Mouse (Mus musculus): Measurements from ENCODE around the gene Catsper3. TPM values are rescaled to one million over a fixed set of nuclear protein-coding genes. Genes with fewer than 3 reads are reported as not detected.

The Catsper3 gene
- polyA plus RNA-seq (2016; fragmentation: Nextera tagmentation; extraction: Ambion mirVana), result not detected in 2 replicates

DNA sequence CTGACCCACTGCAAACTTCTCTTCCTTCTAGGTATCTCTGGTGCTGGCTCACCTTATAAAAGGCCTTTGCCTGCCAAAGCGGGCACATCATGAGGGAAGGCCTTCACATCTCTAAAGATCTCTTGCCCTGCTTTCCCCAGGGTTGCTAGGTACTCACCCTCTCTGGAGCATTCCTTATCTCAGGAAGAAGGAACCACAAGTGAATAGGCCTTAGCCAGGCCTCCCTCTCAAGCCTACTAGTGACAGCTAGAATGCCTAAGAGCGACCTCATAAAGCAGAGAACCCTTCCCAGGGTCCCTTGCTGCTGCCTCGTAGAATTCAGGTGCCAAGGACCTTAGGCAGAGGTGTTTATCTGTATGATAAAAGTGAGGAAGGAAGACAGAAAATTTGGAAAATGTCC, at the start of gene Catsper3:
TSS of gene Catsper3 (plus strand) at position 301 of the 400 bp plus-strand sequence.
- H3K36me3 ChIP-seq, result no peaks in the 10 kb centered on the region
- no peak within 1 kb of the TSS for H3K4me3 ChIP-seq
- no peak for ATAC-seq (ENCODE audit: low FRiP score)
- no peak within 1 kb of the TSS for H3K4me2 ChIP-seq (replicated peaks)
- no peak within 1 kb of the TSS for H3K27ac ChIP-seq
- no peaks in the 10 kb centered on the region for H3K9me3 ChIP-seq (replicated peaks)
- no peak within 1 kb of the TSS for H3K9ac ChIP-seq
- no peaks in the 10 kb centered on the region for H3K27me3 ChIP-seq
- no peaks in the 10 kb centered on the region for H3K4me1 ChIP-seq
- WGBS, result 90% methylated on average over 3 of the region's 3 CpGs

DNA sequence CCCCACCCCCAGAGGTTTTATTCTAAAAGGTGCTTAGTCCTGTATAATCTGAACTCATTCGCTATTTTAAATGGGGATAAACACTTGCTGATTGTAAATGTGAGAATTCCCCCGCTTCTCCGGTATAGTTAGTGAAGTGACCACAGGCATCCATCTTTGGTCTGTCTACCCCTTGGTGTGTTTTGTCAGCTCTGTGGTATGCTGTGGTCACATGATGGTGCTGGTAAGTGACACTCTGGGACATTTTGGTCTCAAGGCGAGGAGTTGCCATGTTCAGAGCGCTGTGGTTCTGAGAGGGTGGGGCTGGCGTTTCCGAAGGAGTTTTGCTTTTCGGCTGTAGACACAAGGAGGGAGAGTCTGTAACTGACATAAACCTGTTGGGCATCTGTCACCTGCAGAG, 46.5 kb upstream of the Catsper3 start:
- ATAC-seq (ENCODE audit: low FRiP score), result no peak
- H3K9ac ChIP-seq, result no peak overlapping the region
- H3K36me3 ChIP-seq, result no peaks in the 10 kb centered on the region
- no peak overlapping the region for H3K4me2 ChIP-seq (replicated peaks)
- no peaks in the 10 kb centered on the region for H3K9me3 ChIP-seq (replicated peaks)
- H3K27ac ChIP-seq, result no peak overlapping the region
- no peaks in the 10 kb centered on the region for H3K4me1 ChIP-seq
- H3K4me3 ChIP-seq, result no peak overlapping the region
- no peaks in the 10 kb centered on the region for H3K27me3 ChIP-seq
- WGBS, result 92% methylated on average over 8 of the region's 8 CpGs

DNA sequence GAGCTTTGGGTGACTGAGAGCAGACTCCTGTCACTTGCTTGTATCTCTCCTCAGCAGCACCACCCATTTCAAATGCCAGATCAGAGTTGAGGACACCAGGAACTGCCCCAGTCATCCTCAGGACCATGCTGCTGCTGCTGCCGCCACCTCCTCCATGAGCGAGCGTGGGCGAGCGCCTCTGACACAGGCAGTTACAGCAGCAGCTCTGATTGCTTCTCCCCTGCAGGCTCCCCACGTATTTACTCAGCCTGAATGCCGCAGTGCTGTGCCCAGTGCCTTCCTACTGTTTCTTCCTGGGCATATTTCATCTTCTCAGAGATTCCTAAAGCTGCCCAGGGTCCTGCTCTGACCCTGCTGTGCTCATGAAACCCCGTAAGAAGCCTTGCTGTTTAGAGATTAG, 42.1 kb upstream of the Catsper3 start:
- 70% methylated on average over 8 of the region's 8 CpGs for WGBS
- H3K4me3 ChIP-seq, result no peak overlapping the region
- H3K27ac ChIP-seq, result no peak overlapping the region
- H3K4me1 ChIP-seq, result no peaks in the 10 kb centered on the region
- no peak for ATAC-seq (ENCODE audit: low FRiP score)
- H3K4me2 ChIP-seq (replicated peaks), result no peak overlapping the region
- no peaks in the 10 kb centered on the region for H3K36me3 ChIP-seq
- H3K27me3 ChIP-seq, result no peaks in the 10 kb centered on the region
- H3K9ac ChIP-seq, result no peak overlapping the region
- no peaks in the 10 kb centered on the region for H3K9me3 ChIP-seq (replicated peaks)

DNA sequence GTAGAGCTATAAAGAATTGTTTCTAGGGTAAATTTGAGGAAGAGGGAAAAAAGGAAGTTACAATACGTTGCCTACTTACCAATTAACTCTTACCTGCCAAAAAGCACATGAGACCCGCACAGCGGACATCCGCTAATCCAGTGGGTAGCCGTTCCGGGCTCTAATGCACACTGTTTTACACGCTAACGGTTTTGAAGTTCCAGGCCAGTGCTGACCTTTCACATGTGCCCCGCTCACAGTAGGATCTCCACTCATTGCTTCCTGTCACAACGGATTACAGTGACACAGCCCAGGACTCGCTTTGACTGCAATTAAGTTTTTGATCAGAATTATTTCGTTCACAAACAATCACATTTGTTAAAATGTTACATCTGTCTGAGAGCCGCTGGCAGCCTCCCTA, 30.0 kb upstream of the Catsper3 start:
- ATAC-seq (ENCODE audit: low FRiP score), result no peak
- Histone ChIP-seq H3K27me3 (no peaks in the 10 kb centered on the region; the same call in 1 of the 2 replicates), H3K4me2 (replicated peaks) (no peak overlapping the region), H3K4me3 (no peak overlapping the region), H3K36me3 (no peaks in the 10 kb centered on the region), H3K4me1 (peaks cover 14% of the 10 kb centered on the region; the same call in 1 of the 2 replicates), H3K9me3 (replicated peaks) (no peaks in the 10 kb centered on the region), H3K27ac (no peak overlapping the region), H3K9ac (no peak overlapping the region)
- 73% methylated on average over 13 of the region's 13 CpGs for WGBS

DNA sequence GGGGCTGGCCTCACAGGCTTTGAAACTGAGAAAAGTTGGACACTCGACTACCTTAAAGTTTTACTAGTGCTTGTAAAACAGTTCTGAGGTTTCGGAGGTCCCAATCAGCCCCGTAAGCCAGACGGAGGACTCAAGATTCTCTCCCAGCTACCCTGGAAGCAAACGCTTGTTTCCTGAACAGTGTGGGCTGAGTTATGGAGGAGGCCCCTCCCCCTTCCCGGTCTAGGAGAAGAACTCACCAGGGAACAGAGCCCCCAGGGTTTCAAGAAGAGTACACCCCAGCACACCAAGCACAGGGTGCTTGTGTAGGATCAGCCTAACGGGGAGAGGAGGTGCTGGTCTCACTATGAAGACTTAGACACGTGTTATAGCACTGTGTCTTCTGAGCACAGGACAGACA, 27.6 kb upstream of the Catsper3 start:
- no peak for ATAC-seq (ENCODE audit: low FRiP score)
- no peak overlapping the region for H3K9ac ChIP-seq
- no peak overlapping the region for H3K27ac ChIP-seq
- no peaks in the 10 kb centered on the region for H3K36me3 ChIP-seq
- peaks cover 15% of the 10 kb centered on the region; the same call in 1 of the 2 replicates for H3K4me1 ChIP-seq
- H3K4me3 ChIP-seq, result no peak overlapping the region
- no peaks in the 10 kb centered on the region; the same call in 1 of the 2 replicates for H3K27me3 ChIP-seq
- H3K4me2 ChIP-seq (replicated peaks), result no peak overlapping the region
- H3K9me3 ChIP-seq (replicated peaks), result no peaks in the 10 kb centered on the region
- 52% methylated on average over 8 of the region's 8 CpGs for WGBS

DNA sequence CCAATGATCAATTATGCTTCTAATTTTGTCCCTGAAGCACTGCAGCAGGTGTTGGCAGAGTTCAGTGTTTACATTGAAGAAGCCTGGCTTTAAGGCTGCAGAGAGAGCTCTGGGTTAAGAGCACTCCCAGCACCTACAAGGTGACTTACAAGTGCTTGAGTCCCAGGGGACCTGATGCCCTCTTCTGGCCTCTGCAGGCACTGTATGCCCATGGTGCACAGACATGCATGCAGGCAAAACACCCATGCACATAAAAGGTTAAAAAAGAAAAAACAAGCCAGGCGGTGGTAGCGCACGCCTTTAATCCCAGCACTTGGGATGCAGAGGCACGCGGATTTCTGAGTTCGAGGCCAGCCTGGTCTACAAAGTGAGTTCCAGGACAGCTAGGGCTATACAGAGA, 26.7 kb upstream of the Catsper3 start:
- Histone ChIP-seq H3K36me3 (no peaks in the 10 kb centered on the region), H3K9me3 (replicated peaks) (no peaks in the 10 kb centered on the region), H3K4me2 (replicated peaks) (no peak overlapping the region), H3K4me3 (no peak overlapping the region), H3K27ac (no peak overlapping the region), H3K9ac (no peak overlapping the region), H3K27me3 (no peaks in the 10 kb centered on the region; the same call in 1 of the 2 replicates), H3K4me1 (peaks cover 15% of the 10 kb centered on the region; the same call in 1 of the 2 replicates)
- ATAC-seq (ENCODE audit: low FRiP score), result no peak
- 79% methylated on average over 6 of the region's 6 CpGs for WGBS

DNA sequence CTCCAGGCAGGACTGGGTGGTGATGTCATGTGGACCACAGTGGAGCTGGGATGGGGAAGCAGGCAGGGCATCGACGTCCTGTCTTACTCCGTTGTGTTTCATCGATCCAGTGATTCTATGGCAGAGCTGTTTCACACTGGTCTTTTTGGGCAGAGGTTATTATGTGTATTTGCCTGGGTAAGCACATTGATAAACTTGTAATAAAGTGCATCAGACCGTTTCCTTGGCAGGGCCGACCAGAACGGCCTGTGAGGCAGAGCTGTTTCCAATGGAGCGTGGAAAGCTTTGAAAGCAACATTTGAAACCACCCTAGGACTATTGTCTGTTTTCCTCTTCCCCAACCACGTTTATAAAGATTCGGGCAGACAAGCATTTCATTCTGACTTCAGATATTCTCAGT, 23.8 kb upstream of the Catsper3 start:
- no peaks in the 10 kb centered on the region for H3K27me3 ChIP-seq
- ATAC-seq (ENCODE audit: low FRiP score), result no peak
- WGBS, result 47% methylated on average over 10 of the region's 10 CpGs
- H3K4me3 ChIP-seq, result no peak overlapping the region
- H3K36me3 ChIP-seq, result no peaks in the 10 kb centered on the region
- no peaks in the 10 kb centered on the region for H3K9me3 ChIP-seq (replicated peaks)
- H3K27ac ChIP-seq, result no peak overlapping the region
- H3K4me1 ChIP-seq, result peaks cover 15% of the 10 kb centered on the region; the same call in 1 of the 2 replicates
- H3K9ac ChIP-seq, result no peak overlapping the region
- H3K4me2 ChIP-seq (replicated peaks), result no peak overlapping the region

DNA sequence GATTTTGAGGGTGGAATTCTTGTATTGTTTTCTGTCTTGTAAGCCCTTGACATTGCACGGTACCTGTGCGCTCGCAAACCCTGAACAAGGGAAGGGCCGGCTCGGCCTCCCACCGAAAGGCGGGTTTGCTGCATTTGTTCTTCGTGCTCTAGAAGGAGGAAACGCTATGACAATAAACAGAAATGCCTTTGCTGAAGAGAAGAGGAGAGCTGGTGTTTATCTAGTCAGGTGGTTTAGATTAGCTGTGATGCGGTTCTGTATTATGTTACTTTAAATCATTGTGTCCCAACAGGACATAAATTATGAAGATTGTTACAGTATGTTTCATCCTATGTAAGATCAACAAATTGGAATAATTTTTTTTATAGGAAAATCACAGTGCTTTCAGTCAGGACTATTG, 22.9 kb upstream of the Catsper3 start:
- Histone ChIP-seq H3K27ac (no peak overlapping the region), H3K4me1 (peaks cover 14% of the 10 kb centered on the region; the same call in 1 of the 2 replicates), H3K27me3 (no peaks in the 10 kb centered on the region), H3K4me2 (replicated peaks) (no peak overlapping the region), H3K36me3 (no peaks in the 10 kb centered on the region), H3K4me3 (no peak overlapping the region), H3K9ac (no peak overlapping the region), H3K9me3 (replicated peaks) (no peaks in the 10 kb centered on the region)
- 83% methylated on average over 10 of the region's 10 CpGs for WGBS
- ATAC-seq (ENCODE audit: low FRiP score), result no peak

DNA sequence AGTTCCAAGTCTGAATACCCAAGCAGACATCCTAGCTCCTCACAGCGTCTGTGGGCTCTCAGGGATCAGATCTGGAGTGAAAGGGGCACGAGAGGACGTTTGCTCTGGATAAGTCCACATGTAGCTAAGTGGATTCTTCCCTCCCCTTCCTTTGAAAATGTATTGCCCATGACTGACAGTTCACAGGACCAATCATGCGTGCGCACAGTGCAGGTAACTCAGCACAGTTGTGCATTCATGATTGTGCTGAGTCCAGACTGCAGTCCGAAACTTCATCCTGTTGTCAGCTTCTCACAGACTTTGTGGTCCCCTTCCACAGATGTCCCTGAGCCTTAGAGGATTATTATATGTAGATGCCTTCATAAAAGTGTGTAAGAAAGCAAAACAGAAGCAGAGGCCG, 10.0 kb upstream of the Catsper3 start:
- 87% methylated on average over 7 of the region's 7 CpGs for WGBS
- H3K9ac ChIP-seq, result no peak overlapping the region
- H3K4me3 ChIP-seq, result no peak overlapping the region
- ATAC-seq (ENCODE audit: low FRiP score), result no peak
- no peaks in the 10 kb centered on the region for H3K27me3 ChIP-seq
- H3K36me3 ChIP-seq, result no peaks in the 10 kb centered on the region
- no peak overlapping the region for H3K27ac ChIP-seq
- no peak overlapping the region for H3K4me2 ChIP-seq (replicated peaks)
- H3K4me1 ChIP-seq, result no peaks in the 10 kb centered on the region; the same call in 1 of the 2 replicates
- H3K9me3 ChIP-seq (replicated peaks), result no peaks in the 10 kb centered on the region

DNA sequence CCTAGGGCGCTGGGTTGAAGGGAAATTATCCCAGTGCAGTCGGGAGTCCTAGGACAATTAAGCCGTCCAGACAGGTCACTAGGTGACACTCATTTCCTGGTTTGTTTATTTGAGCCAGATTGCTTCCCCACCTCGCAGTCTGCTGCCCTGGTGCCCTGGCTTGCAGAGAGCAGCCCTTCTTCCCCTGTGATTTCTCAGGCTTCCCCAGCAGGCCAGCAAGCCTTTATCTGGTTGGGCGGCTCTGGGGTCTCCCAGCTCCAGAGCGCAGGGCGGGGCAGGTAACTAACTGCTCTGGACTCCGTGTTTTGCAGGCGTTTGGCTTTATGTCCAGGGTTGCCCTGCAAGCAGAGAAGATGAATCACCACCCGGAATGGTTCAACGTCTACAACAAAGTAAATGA, 9.3 kb upstream of the Catsper3 start:
- Histone ChIP-seq H3K27ac (no peak overlapping the region), H3K4me2 (replicated peaks) (no peak overlapping the region), H3K4me3 (no peak overlapping the region), H3K4me1 (no peaks in the 10 kb centered on the region; the same call in 1 of the 2 replicates), H3K9ac (no peak overlapping the region), H3K36me3 (no peaks in the 10 kb centered on the region), H3K27me3 (no peaks in the 10 kb centered on the region), H3K9me3 (replicated peaks) (no peaks in the 10 kb centered on the region)
- 69% methylated on average over 11 of the region's 11 CpGs for WGBS
- ATAC-seq (ENCODE audit: low FRiP score), result no peak

DNA sequence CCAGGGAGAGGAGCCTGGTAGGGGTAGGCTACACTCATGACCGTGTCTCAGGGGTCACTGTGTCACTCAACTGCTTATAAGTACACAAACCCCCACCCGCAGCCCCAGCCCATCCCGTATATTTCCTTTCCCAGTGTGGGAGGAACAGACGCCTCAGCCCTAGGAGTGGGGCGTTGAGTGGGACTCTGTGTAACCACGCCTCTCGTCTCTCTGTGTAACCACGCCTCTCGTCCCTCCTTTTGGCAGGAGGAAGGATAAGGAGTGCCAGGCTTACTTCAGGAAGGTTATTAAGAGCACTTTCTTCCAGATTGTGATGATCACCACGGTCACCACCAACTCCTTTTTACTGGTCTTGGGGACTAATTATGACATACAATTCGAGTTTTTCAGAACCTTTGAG, 1.8 kb downstream of the Catsper3 start:
- Histone ChIP-seq H3K9ac (no peak overlapping the region), H3K27ac (no peak overlapping the region), H3K4me2 (replicated peaks) (no peak overlapping the region), H3K4me3 (no peak overlapping the region), H3K9me3 (replicated peaks) (no peaks in the 10 kb centered on the region), H3K36me3 (no peaks in the 10 kb centered on the region), H3K27me3 (no peaks in the 10 kb centered on the region), H3K4me1 (no peaks in the 10 kb centered on the region)
- 81% methylated on average over 11 of the region's 11 CpGs for WGBS
- ATAC-seq (ENCODE audit: low FRiP score), result no peak

DNA sequence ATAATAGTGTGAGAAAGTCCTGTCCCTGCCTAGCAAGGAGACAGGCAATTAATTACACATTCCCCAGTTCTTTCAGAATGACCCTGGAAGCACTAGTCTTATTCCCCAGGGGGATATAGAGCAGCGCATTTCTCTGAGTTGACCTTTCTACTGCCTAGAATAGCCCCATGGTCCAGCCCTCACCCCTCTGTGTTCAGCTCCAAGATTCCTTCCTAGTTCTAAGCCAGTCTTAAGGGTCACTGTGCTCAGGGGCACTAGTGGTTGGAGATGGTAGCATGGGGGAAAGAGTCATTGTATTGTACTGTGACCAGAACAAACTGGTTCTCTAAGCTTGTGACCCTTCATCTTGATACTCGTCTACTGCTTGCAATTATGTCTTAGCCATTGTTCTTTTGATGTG, 16.9 kb downstream of the Catsper3 start:
- Histone ChIP-seq H3K27me3 (no peaks in the 10 kb centered on the region), H3K27ac (no peak overlapping the region), H3K36me3 (no peaks in the 10 kb centered on the region), H3K4me1 (no peaks in the 10 kb centered on the region), H3K4me3 (no peak overlapping the region), H3K9me3 (replicated peaks) (no peaks in the 10 kb centered on the region), H3K4me2 (replicated peaks) (no peak overlapping the region), H3K9ac (no peak overlapping the region)
- no peak for ATAC-seq (ENCODE audit: low FRiP score)
- WGBS, result 47% methylated on average over 2 of the region's 2 CpGs

DNA sequence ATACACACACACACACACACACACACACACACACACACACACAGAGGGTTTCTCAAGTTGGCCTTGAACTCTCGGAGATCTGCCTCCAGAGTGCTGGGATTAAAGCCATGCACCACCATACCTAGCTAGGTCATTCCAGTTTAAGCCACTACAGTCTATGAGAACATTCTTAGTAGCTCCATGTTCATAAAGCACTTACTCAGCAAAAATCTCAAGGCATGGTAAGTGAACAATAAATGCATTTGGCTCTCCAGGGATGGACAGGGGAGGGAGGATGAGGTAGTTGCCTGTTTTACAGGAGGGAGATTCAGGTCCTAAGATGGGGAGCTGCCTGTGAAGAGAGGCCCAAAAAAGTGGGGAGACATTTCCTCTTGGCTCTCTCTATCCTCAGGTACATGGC, 19.6 kb downstream of the Catsper3 start:
- Histone ChIP-seq H3K4me2 (replicated peaks) (no peak overlapping the region), H3K27me3 (no peaks in the 10 kb centered on the region; the same call in 1 of the 2 replicates), H3K4me1 (no peaks in the 10 kb centered on the region), H3K9me3 (replicated peaks) (no peaks in the 10 kb centered on the region), H3K27ac (no peak overlapping the region), H3K36me3 (no peaks in the 10 kb centered on the region), H3K4me3 (no peak overlapping the region), H3K9ac (no peak overlapping the region)
- no peak for ATAC-seq (ENCODE audit: low FRiP score)
- WGBS, result 94% methylated on average over 1 of the region's 1 CpGs
